Mouse (Mus musculus) embryo, embryonic 11 days (tissue): ENCODE results near the gene Cyba.

Experiments used
- DNase-seq: peaks from one replicate; pipeline ENCODE4 v3.0.0-alpha.2; 2015

Cyba gene

GRCm38 (mm10) chr8:122432443-122433268, at the start of gene Cyba:
Gene Cyba, minus strand, starts transcription at chr8:122432930.
- DNase-seq = peak; percentile 79

DNA sequence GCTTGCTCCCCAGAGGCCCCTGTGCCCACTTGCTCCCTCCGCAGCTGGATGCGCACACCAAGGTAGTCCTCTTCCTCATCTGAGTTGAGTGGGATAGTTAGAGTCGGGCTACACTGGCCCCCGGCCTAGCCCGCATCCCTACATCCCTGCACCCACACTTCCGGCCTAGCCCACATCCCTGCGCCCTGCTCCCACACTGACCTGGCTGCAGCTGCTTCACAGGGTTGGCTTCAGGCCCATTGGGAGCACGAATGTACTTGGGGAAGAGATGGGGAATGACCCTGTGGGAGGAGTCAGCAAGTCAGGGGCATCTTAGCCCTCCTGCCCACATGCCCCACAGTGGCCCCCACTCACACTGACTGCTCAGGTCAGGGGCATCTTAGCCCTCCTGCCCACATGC, 49.7 kb upstream of the Cyba start:
- no peak for DNase-seq

DNA sequence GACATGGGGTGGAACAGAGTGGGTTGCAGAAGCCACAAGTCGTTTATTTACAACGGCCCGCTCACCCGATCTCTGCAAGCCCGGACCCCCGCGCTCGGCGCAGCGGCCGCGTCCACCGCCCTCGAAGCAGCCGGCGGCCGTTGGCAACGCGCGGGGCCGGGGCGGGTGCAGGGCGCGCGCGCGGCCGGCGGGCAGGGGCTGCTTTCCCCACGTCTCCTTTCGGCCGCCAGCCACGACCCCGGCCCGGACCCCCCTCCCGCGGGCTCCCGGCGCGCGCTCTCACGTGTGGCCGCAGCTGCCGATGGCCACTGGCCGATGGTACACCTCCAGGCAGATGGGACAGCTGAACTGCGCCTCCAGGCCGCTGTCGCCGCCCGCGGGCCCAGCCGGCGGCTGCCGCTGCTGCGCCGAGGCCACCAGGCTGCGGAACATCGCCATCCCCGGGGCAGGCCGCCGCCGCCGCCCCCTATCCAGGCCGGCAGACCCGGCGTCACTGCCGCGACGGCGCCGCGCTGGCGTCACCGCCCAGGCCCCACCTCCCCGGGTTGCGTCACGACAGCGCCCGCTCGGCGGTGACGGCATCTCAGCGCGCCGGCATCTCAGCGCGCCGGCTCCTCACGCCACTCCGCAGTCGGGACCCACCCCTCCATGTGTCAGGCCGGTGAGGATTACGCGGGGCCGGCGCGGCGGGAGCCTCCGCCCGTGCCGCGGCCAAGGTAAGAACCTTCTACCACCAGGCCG, 43.0 kb upstream of the Cyba start, which contains the start of the genes Rnf166 and Ctu2:
Gene Rnf166, minus strand, starts transcription at position 485 of the 741 bp plus-strand sequence.
Gene Ctu2, plus strand, starts transcription at position 564 of the 741 bp plus-strand sequence.
- DNase-seq = peak; percentile 94

DNA sequence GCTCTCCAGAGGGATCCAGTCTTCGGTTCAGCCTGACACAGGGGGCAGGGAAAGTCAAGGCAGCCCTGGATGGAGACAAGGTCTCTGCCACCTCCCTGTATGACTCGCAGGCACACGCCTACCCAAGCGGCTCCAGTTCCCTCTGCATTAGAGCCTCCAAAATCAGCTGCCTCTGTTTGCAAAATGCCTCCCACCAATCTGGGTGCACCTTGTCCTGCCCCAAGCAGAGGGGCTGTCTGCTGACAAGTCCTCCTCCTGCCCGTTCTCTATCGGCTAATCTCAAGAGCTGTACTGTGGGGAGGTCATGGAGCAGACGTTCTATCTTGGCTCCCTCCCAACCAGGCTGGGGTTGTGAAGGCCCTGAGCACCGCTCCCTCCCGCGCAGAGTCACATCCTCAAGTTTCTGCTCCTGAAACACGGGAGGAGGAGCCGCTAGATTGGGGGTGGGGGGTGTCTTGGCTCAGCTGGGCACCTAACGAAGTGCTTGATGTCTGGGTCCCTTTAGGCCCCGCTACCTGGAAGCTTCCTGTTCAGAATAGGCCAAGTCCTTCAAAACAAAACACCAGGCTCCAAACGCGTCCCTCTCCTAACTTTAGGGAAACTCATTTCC, 42.3 kb upstream of the Cyba start:
- DNase-seq = peak; percentile 12

DNA sequence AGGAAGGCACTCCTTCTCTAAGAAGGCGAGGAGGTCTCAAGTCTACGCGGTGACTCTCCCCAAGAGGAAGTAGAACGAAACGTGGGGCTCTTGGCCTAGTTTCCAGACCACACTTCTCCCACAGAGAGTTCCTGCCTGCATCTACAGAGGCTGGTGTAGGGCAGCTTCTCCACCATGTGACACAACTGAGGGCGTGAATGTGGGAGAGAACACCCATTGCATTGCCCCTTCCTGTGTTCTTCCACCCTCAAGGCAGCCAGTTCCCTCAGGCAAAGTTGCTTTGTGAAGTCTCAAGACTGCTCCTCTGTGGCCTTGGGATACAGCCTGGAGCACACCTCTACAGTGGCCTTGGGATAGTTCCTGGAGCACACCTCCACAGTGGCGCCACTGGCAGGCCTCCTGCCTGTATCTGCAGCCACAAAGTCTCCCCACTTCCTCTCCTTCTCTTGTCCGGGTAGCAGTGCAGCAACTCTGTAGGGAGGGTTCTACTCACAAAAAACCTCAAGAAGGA, 41.2 kb upstream of the Cyba start:
- DNase-seq = no peak

- no peak for DNase-seq
Measured at GRCm38 (mm10) chr8:122470691-122471090, 38.0 kb upstream of the Cyba start.

- no peak for DNase-seq
Measured at GRCm38 (mm10) chr8:122469965-122470364, 37.2 kb upstream of the Cyba start.

GRCm38 (mm10) chr8:122469407-122469806, 36.7 kb upstream of the Cyba start:
- no peak for DNase-seq

GRCm38 (mm10) chr8:122467816-122468215, 35.1 kb upstream of the Cyba start:
- DNase-seq = no peak

DNA sequence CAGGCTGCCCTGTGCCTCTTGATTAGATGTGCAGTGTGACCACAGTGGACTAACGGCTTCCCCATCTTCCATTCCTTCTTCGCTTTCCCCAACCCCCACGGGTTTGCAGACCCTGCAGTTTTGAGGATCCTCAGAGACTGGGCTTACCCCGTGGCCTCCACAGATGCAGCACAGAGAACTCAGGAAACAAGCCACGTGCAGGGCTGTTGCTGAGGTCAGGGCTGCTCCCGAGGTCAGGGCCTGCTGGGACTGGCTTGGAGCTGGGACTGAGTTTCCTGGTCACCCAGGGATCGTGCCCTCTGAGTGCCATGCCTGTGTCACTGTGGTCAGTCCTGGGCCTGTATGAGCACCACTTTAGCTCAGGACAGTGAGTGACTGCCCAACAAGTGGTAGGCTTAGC, 32.3 kb upstream of the Cyba start:
- DNase-seq = no peak

GRCm38 (mm10) chr8:122463651-122464640, 31.2 kb upstream of the Cyba start:
- no peak for DNase-seq

GRCm38 (mm10) chr8:122462510-122462909, 29.8 kb upstream of the Cyba start:
- DNase-seq = no peak

- no peak for DNase-seq
Measured at GRCm38 (mm10) chr8:122461473-122462148, 28.9 kb upstream of the Cyba start.

DNA sequence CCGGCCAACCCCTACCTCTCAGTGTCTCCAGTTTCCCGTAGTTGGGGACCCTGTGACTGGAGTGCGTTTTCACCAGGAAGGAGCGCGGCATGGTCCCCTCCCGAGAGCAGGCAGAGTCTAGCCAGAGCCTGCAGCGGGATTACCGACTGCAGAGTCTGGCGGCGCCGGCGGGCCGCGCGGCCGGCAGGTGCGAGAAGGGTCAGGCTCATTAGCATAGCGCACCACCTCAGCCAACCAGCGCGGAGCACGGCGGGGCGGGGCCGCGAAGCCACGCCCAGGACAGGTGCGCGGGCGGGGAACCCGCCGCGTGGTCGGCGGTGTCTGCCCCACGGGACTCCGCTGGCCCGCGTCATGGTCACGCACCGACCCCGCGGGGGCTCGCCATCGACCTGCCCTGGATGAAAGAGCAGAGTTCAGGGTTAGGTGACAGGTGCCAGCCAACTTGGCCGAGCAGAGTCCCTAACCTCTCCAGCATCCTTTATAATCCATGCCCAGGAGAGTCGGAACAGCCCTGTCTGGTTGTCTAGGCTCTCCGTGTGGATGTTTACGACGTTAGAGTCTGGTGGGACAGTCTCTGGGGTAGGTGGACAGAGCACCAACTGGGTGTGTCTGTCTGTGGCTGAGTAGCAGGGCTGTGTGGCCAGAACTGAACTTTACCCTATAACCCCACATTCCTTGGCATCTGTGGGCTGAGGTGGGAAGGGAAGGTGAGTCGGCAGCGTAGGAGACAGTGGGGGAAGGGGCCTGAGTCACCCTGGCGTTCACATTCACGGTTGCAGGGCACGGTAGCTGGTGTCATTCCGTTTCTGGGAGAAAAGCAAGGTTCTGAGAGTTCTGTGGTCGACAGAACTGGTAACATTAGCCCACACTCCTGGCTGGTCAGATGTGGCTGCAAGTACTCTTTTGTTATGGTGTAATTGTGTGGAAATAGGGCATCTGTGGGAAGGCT, 28.1 kb upstream of the Cyba start, which contains the start of gene Snai3:
Gene Snai3, minus strand, starts transcription at position 210 of the 949 bp plus-strand sequence.
- DNase-seq = peak; percentile 67

GRCm38 (mm10) chr8:122459990-122460389, 27.3 kb upstream of the Cyba start:
- no peak for DNase-seq

GRCm38 (mm10) chr8:122459218-122459900, 26.6 kb upstream of the Cyba start:
- no peak for DNase-seq

DNA sequence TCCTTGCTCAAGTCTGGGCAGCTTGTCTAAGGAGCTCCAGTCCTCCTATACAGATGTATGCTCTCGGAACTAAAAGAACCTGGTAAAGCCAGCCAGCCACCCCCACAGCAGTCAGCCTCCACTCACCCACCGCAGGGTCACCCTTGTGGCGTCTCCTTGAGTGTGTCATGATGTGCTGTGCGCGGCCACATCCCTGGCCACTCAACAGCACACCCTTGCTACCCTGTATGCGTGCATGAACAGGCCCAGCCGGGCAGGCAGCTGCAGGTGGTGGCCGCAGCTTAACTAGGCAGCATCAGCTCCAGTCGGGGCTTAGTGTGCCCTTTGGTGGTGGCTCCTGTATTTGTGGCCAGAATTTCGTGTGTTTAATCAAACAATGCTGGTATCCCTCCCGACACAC, 24.4 kb upstream of the Cyba start:
- DNase-seq = no peak

GRCm38 (mm10) chr8:122454409-122454808, 21.7 kb upstream of the Cyba start:
- no peak for DNase-seq

DNA sequence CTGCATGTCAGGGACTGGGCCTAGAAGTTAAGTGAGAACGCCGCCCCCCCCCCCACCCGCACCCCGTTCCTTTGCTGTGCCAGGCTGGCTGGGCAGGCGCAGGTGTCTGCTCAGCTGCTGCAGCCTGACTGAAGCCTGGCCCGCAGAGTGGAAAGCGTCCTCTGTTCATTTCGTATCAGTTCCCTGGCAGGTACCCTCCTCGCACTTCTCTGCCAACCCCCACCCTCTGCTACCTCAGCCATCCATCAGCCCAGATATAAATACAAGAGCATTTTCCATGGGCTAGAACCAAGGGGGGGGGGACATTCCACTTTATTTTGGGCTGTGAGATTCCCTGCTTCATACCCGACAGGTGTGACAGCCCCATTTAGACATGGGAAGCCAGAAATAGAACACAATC, 19.4 kb upstream of the Cyba start:
- DNase-seq = no peak
